Mouse (Mus musculus): ENCODE data around the gene Cntnap2. TPM values are rescaled to one million over a fixed set of nuclear protein-coding genes. Genes with fewer than 3 reads are reported as not detected.

Cntnap2 gene
- polyA plus RNA-seq, 1 experiment from 2014 or later, result 27.2 TPM

- H3K27ac ChIP-seq, result no peak overlapping the region
- H3K4me2 ChIP-seq (replicated peaks), result no peak overlapping the region
- no peak overlapping the region for H3K4me3 ChIP-seq
- 88% methylated on average over 6 of the region's 6 CpGs for WGBS
- H3K9ac ChIP-seq, result no peak overlapping the region
- no peaks in the 10 kb centered on the region for H3K4me1 ChIP-seq
- ATAC-seq (ENCODE audit: low FRiP score, low read depth), result no peak
- H3K9me3 ChIP-seq, result no peaks in the 10 kb centered on the region
- no peaks in the 10 kb centered on the region for H3K36me3 ChIP-seq
- H3K27me3 ChIP-seq (replicated peaks), result no peaks in the 10 kb centered on the region
These were observed 1936.9 kb downstream of the Cntnap2 start for GRCm38 (mm10) chr6:46996010-46996602.

GRCm38 (mm10) chr6:47004430-47004829 lies 1945.3 kb downstream of the Cntnap2 start:
- ATAC-seq (ENCODE audit: low FRiP score, low read depth), result no peak
- 62% methylated on average over 3 of the region's 3 CpGs for WGBS
- no peak overlapping the region for H3K4me3 ChIP-seq
- no peaks in the 10 kb centered on the region for H3K4me1 ChIP-seq
- H3K36me3 ChIP-seq, result no peaks in the 10 kb centered on the region
- no peaks in the 10 kb centered on the region for H3K9me3 ChIP-seq
- no peak overlapping the region for H3K27ac ChIP-seq
- no peaks in the 10 kb centered on the region for H3K27me3 ChIP-seq (replicated peaks)
- H3K9ac ChIP-seq, result no peak overlapping the region
- H3K4me2 ChIP-seq (replicated peaks), result no peak overlapping the region

GRCm38 (mm10) chr6:47012933-47013332 lies 1953.8 kb downstream of the Cntnap2 start:
- Histone ChIP-seq H3K9ac (no peak overlapping the region), H3K4me1 (no peaks in the 10 kb centered on the region), H3K27me3 (replicated peaks) (no peaks in the 10 kb centered on the region), H3K4me3 (no peak overlapping the region), H3K9me3 (no peaks in the 10 kb centered on the region), H3K27ac (no peak overlapping the region), H3K4me2 (replicated peaks) (no peak overlapping the region), H3K36me3 (no peaks in the 10 kb centered on the region)
- WGBS, result 92% methylated on average over 4 of the region's 4 CpGs
- no peak for ATAC-seq (ENCODE audit: low FRiP score, low read depth)

GRCm38 (mm10) chr6:47013535-47013934 lies 1954.4 kb downstream of the Cntnap2 start:
- Histone ChIP-seq H3K4me3 (no peak overlapping the region), H3K4me2 (replicated peaks) (no peak overlapping the region), H3K27ac (no peak overlapping the region), H3K36me3 (no peaks in the 10 kb centered on the region), H3K9me3 (no peaks in the 10 kb centered on the region), H3K27me3 (replicated peaks) (no peaks in the 10 kb centered on the region), H3K4me1 (no peaks in the 10 kb centered on the region), H3K9ac (no peak overlapping the region)
- ATAC-seq (ENCODE audit: low FRiP score, low read depth), result peak; percentile 94
- WGBS, result 14% methylated on average over 4 of the region's 4 CpGs

- Histone ChIP-seq H3K27me3 (replicated peaks) (no peaks in the 10 kb centered on the region), H3K9me3 (no peaks in the 10 kb centered on the region), H3K9ac (no peak overlapping the region), H3K4me3 (no peak overlapping the region), H3K4me2 (replicated peaks) (no peak overlapping the region), H3K4me1 (no peaks in the 10 kb centered on the region), H3K36me3 (no peaks in the 10 kb centered on the region), H3K27ac (no peak overlapping the region)
- WGBS, result 88% methylated on average over 1 of the region's 1 CpGs
- no peak for ATAC-seq (ENCODE audit: low FRiP score, low read depth)
These were observed 1955.9 kb downstream of the Cntnap2 start for GRCm38 (mm10) chr6:47014886-47015586.

- no peaks in the 10 kb centered on the region for H3K27me3 ChIP-seq (replicated peaks)
- no peaks in the 10 kb centered on the region for H3K9me3 ChIP-seq
- H3K4me3 ChIP-seq, result no peak overlapping the region
- ATAC-seq (ENCODE audit: low FRiP score, low read depth), result no peak
- H3K27ac ChIP-seq, result no peak overlapping the region
- no peak overlapping the region for H3K9ac ChIP-seq
- H3K4me2 ChIP-seq (replicated peaks), result no peak overlapping the region
- no peaks in the 10 kb centered on the region for H3K4me1 ChIP-seq
- 84% methylated on average over 4 of the region's 4 CpGs for WGBS
- H3K36me3 ChIP-seq, result no peaks in the 10 kb centered on the region
These were observed 1967.0 kb downstream of the Cntnap2 start for GRCm38 (mm10) chr6:47026064-47026686.

GRCm38 (mm10) chr6:47031362-47031761 lies 1972.2 kb downstream of the Cntnap2 start:
- Histone ChIP-seq H3K36me3 (no peaks in the 10 kb centered on the region), H3K4me1 (no peaks in the 10 kb centered on the region), H3K9me3 (no peaks in the 10 kb centered on the region), H3K27ac (no peak overlapping the region), H3K9ac (no peak overlapping the region), H3K27me3 (replicated peaks) (no peaks in the 10 kb centered on the region), H3K4me3 (no peak overlapping the region), H3K4me2 (replicated peaks) (no peak overlapping the region)
- 76% methylated on average over 2 of the region's 2 CpGs for WGBS
- no peak for ATAC-seq (ENCODE audit: low FRiP score, low read depth)

- no peaks in the 10 kb centered on the region for H3K27me3 ChIP-seq (replicated peaks)
- no peak overlapping the region for H3K27ac ChIP-seq
- H3K4me3 ChIP-seq, result no peak overlapping the region
- no peak overlapping the region for H3K4me2 ChIP-seq (replicated peaks)
- no peak for ATAC-seq (ENCODE audit: low FRiP score, low read depth)
- H3K9me3 ChIP-seq, result no peaks in the 10 kb centered on the region
- WGBS, result 83% methylated on average over 1 of the region's 1 CpGs
- no peaks in the 10 kb centered on the region for H3K36me3 ChIP-seq
- H3K9ac ChIP-seq, result no peak overlapping the region
- no peaks in the 10 kb centered on the region for H3K4me1 ChIP-seq
These were observed 1983.4 kb downstream of the Cntnap2 start for GRCm38 (mm10) chr6:47042602-47043001.

GRCm38 (mm10) chr6:47043586-47043985 lies 1984.4 kb downstream of the Cntnap2 start:
- Histone ChIP-seq H3K27ac (no peak overlapping the region), H3K4me3 (no peak overlapping the region), H3K36me3 (no peaks in the 10 kb centered on the region), H3K27me3 (replicated peaks) (no peaks in the 10 kb centered on the region), H3K4me1 (no peaks in the 10 kb centered on the region), H3K9me3 (no peaks in the 10 kb centered on the region), H3K4me2 (replicated peaks) (no peak overlapping the region), H3K9ac (no peak overlapping the region)
- WGBS, result 95% methylated on average over 1 of the region's 1 CpGs
- no peak for ATAC-seq (ENCODE audit: low FRiP score, low read depth)

GRCm38 (mm10) chr6:47044385-47045200 lies 1985.4 kb downstream of the Cntnap2 start:
- H3K4me2 ChIP-seq (replicated peaks), result peak overlapping the region; percentile 80
- peak overlapping the region; percentile 46 for H3K4me3 ChIP-seq
- peak; percentile 63; the same call in 1 of the 2 replicates for ATAC-seq (ENCODE audit: low FRiP score, low read depth)
- H3K9me3 ChIP-seq, result no peaks in the 10 kb centered on the region
- H3K27me3 ChIP-seq (replicated peaks), result no peaks in the 10 kb centered on the region
- no peaks in the 10 kb centered on the region for H3K4me1 ChIP-seq
- WGBS, result 4% methylated on average over 45 of the region's 46 CpGs
- H3K36me3 ChIP-seq, result no peaks in the 10 kb centered on the region
- H3K27ac ChIP-seq, result no peak overlapping the region
- peak overlapping the region; percentile 51 for H3K9ac ChIP-seq

GRCm38 (mm10) chr6:47049051-47049450 lies 1989.9 kb downstream of the Cntnap2 start:
- H3K4me2 ChIP-seq (replicated peaks), result no peak overlapping the region
- H3K27me3 ChIP-seq (replicated peaks), result no peaks in the 10 kb centered on the region
- no peak overlapping the region for H3K4me3 ChIP-seq
- WGBS, result 73% methylated on average over 5 of the region's 5 CpGs
- H3K9ac ChIP-seq, result no peak overlapping the region
- H3K4me1 ChIP-seq, result no peaks in the 10 kb centered on the region
- no peaks in the 10 kb centered on the region for H3K9me3 ChIP-seq
- ATAC-seq (ENCODE audit: low FRiP score, low read depth), result no peak
- no peaks in the 10 kb centered on the region for H3K36me3 ChIP-seq
- H3K27ac ChIP-seq, result no peak overlapping the region
